Mouse (Mus musculus) erythroblast, embryonic 14.5 days (primary cell): ENCODE measurements at regions not wholly inside any gene's neighbourhood (a gene's known extent, or its start where the extent isn't known, plus 50 kb on each side); places are given as distances from the start of the nearest gene placed in this dataset.

Source experiments
- GATA1 ChIP-seq: IDR thresholded peaks from 2 replicates; pipeline ENCODE4 v1.6.1; 2012; ENCODE audit warnings: low read length, inconsistent platforms, mixed read lengths
- TAL1 ChIP-seq: IDR thresholded peaks from 3 replicates; pipeline ENCODE4 v1.6.1; 2012; ENCODE audit warnings: low read length, inconsistent platforms, mixed read lengths

DNA sequence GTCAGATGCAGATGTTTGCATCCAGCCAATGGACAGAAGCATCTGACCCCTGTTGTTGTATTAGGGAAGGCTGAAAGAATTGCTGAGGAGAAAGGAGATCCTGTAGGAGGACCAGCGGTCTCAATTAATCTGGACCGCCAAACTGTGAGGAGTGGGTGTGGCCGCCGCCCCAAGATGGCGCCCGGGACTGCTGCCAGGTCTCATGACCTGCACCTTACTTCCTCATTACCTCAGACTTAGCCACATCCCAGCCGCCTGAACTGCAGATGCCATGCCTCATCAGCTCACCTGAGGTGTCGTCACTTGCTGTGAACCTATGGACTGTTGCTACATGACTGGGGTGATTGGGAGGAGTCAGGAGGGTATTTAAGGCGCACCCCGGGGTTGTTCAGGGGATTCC lies 97.8 kb downstream of the Sec23ip start:
- TF ChIP-seq GATA1 (no peak), TAL1 (no peak)
